Mouse (Mus musculus): ENCODE results near the gene Acap3. TPM values are rescaled to one million over a fixed set of nuclear protein-coding genes. Genes with fewer than 3 reads are reported as not detected.
A peak's percentile ranks its signal among the peaks of the same experiment; 100 is the strongest.

Gene Acap3
- total RNA-seq, 2 experiments from 2014 or later = 164 to 168 TPM

DNA sequence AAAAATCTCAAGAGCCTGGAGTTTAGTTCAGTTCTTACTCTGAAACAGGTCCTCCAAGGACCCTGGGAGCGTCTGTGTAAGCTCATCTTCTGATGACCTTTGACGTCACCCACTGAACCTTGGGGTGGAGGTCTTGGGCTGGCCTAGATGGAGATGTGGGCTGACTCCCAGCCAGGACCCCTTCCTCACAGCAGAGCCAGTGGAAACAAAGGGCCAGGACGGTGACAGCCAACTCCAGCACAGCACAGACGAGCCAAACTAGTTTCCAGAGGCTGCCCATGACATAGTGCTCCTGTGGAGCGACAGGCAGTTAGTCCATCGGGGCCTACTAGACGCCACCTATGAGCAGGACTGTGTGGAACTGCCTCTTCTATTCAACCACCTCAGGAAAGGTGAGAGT lies 16.7 kb downstream of the Acap3 start:
- intact Hi-C loops (cut with DNase I) = no loop called here

DNA sequence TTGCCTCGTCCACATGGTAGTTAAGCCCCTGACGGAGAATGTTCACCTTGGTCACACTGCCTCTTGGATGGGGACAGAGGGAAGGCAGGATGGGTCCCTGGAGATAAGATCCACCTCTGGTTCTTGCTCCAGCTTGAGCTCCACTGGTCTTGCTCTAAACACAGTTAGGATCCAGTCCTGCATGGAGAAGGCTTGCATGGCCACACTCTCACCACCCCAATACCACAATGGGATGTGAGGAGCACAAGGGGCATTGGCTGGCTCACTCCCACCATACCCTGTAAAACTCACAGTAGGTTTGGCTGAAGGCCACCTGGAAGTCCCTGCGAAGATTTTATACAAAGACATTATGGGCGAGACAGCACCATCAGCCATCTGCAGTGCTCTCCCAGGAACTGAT lies 17.1 kb downstream of the Acap3 start:
- intact Hi-C loops (cut with DNase I) = no loop called here
- no peak for DNase-seq

More for the DNA sequence above, 16.7 kb downstream of the Acap3 start:
- no peak for DNase-seq

GRCm38 (mm10) chr4:155932031-155932430 lies 40.4 kb downstream of the Acap3 start:
- intact Hi-C loops (cut with DNase I) = no loop called here
- DNase-seq = no peak

- intact Hi-C loops (cut with DNase I) = no loop called here
- DNase-seq = peak; percentile 53
These were observed 51.4 kb downstream of the Acap3 start for GRCm38 (mm10) chr4:155943049-155943452.

DNA sequence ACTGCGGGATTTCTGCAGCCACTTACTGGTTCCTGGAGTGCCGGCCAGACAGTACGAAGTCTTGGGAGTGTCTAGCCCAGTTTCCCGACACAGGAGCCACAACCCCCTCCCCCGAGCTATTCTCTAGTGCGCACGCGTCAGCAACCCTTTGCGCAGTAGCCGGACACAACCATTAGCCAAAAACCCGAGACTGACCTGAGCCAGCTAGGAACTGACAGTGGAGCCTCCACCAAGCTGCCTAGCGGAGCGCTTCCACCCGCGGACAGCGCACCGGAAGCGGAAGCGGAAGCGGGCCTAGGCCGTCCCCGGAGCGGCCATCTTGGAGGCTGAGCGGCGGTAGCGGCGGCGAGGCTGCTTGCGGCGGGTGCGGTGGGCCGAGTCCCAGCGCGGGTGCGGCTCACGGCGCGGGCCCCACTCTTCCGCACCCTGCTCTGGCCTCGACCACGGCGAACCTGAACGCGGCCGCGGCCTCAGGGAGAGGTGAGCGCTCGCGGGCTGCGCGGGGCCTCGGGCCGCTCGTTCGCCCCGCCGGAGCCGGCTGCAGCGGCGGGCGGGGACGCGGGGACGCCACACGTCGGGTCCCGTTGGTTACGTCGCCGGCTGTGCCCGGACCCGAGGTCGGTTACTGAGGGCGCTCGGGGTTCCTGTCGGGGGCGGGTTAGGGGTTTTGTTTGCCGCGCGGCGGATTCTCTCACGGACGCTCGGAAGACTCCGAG lies 52.1 kb downstream of the Acap3 start, which contains the start of gene Ube2j2:
Ube2j2 (plus strand) TSS at position 298 of the 716 bp plus-strand sequence.
- intact Hi-C loops (cut with DNase I) = no loop called here
- peak; percentile 95 for DNase-seq

- intact Hi-C loops (cut with DNase I) = no loop called here
- no peak for DNase-seq
These were observed 52.6 kb downstream of the Acap3 start for GRCm38 (mm10) chr4:155944271-155944670.

DNA sequence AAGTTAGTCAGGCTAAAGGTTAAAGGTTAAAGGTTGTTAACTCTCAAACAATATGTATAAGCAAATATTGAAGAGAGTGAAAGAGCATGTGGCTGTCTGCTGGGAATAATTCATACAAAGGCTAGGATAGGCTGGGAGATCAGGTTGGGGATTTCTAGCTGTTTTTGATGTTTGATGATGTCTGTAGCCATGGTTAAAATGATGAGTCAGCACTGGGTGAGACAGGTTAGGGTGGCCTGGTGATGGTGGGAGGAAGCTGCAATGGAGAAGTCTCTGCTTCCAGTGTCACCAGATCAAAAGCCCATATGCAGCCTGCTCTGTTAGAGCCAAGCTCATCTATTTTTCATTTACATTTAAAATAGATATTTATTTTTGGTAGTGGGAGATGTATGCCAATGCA lies 55.5 kb downstream of the Acap3 start:
- no peak for DNase-seq
- intact Hi-C loops (cut with DNase I) = loop anchor here (5.0 kb wide), 1 partner anchor 55 kb away; the partner anchor contains the start of genes Acap3 and Pusl1

DNA sequence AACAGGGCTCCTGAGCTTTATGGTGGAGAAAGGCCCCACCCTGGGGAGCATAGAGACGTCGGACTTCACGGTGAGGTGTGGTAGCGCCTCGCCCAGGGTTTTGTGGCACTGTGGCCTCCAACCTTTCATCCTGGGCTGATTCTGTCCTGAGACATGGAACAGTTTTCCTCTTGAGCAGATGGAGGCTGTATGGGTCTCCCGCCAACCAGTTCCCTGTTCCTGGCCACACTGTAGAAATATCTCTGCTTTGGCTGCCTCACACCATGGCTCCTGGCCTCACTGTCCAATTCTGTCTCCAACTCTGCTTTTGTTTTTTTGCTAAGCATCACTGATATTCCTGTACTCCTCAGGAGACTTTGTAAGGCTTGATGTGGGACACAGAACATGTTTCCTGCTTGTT lies 63.9 kb downstream of the Acap3 start:
- intact Hi-C loops (cut with DNase I) = no loop called here
- DNase-seq = no peak

Small RNAs within 50 kb of the gene (microRNA-seq; reads per million reads assigned to microRNA genes)
- gene Gm22991 = not detected

Other genes starting within 250 kb of the Acap3 start
- gene Gm10563, start 246.4 kb upstream of the Acap3 start, total RNA-seq (2021) = not detected
- gene Mmp23, start 238.4 kb upstream of the Acap3 start, total RNA-seq (2021) = 1 to 10 TPM; 3.9 to 4.8 TPM
- 100 to 1,000 TPM in 1 of 2 experiments, 10 to 100 TPM in 1; 91.0 to 105 TPM for gene Mib2, start 222.6 kb upstream of the Acap3 start, total RNA-seq (2021)
- gene Fndc10, start 197.5 kb upstream of the Acap3 start, total RNA-seq (2021) = 10 to 100 TPM; 20.3 to 22.0 TPM
- 10 to 100 TPM; 82.1 to 83.7 TPM for gene Ssu72, start 187.0 kb upstream of the Acap3 start, total RNA-seq (2021)
- 10 to 100 TPM; 41.0 to 44.8 TPM for gene Tmem240, start 157.0 kb upstream of the Acap3 start, total RNA-seq (2021)
- 10 to 100 TPM; 64.8 to 69.8 TPM for gene Atad3a, start 130.7 kb upstream of the Acap3 start, total RNA-seq (2021)
- 10 to 100 TPM; 15.6 to 16.4 TPM for gene Vwa1, start 117.1 kb upstream of the Acap3 start, total RNA-seq (2021)
- 1 to 10 TPM; 1.3 TPM for gene Tmem88b, start 105.9 kb upstream of the Acap3 start, total RNA-seq (2021)
- gene Ankrd65, start 101.4 kb upstream of the Acap3 start, total RNA-seq (2021) = not detected
- 100 to 1,000 TPM; 102 to 104 TPM for gene Mrpl20, start 88.9 kb upstream of the Acap3 start, total RNA-seq (2021)
- gene Ccnl2, start 79.3 kb upstream of the Acap3 start, total RNA-seq (2021) = 10 to 100 TPM; 84.1 to 85.0 TPM
- gene Aurkaip1, start 60.5 kb upstream of the Acap3 start, total RNA-seq (2021) = 10 to 100 TPM; 59.7 to 62.7 TPM
- gene Mxra8, start 52.1 kb upstream of the Acap3 start, total RNA-seq (2021) = 10 to 100 TPM; 15.0 to 15.1 TPM
- gene Dvl1, start 44.4 kb upstream of the Acap3 start, total RNA-seq (2021) = 10 to 100 TPM; 82.5 to 88.2 TPM
- under 1 TPM; 0.28 to 0.32 TPM for gene Tas1r3, start 28.5 kb upstream of the Acap3 start, total RNA-seq (2021)
- 10 to 100 TPM; 26.6 to 27.5 TPM for gene Cptp, start 22.4 kb upstream of the Acap3 start, total RNA-seq (2021)
- 10 to 100 TPM; 44.1 to 54.7 TPM for gene Ints11, start 22.3 kb upstream of the Acap3 start, total RNA-seq (2021)
- gene Pusl1, start within 50 bp of the Acap3 start, total RNA-seq (2021) = 10 to 100 TPM; 62.3 to 68.1 TPM
- gene Ube2j2, start 52.0 kb downstream of the Acap3 start, total RNA-seq (2021) = 100 to 1,000 TPM in 1 of 2 experiments, 10 to 100 TPM in 1; 96.0 to 101 TPM
- gene C1qtnf12, start 70.5 kb downstream of the Acap3 start, total RNA-seq (2021) = 10 to 100 TPM; 12.0 to 14.8 TPM
- gene B3galt6, start 100.8 kb downstream of the Acap3 start, total RNA-seq (2021) = 10 to 100 TPM; 12.9 to 13.7 TPM
- 100 to 1,000 TPM; 111 to 112 TPM for gene Sdf4, start 101.0 kb downstream of the Acap3 start, total RNA-seq (2021)
- 1 to 10 TPM; 1.3 to 1.5 TPM for gene Tnfrsf4, start 122.0 kb downstream of the Acap3 start, total RNA-seq (2021)
- not detected for gene Tnfrsf18, start 134.3 kb downstream of the Acap3 start, total RNA-seq (2021)
- not detected for gene Ttll10, start 167.6 kb downstream of the Acap3 start, total RNA-seq (2021)
- gene 9430015G10Rik, start 218.2 kb downstream of the Acap3 start, total RNA-seq (2021) = 10 to 100 TPM; 34.6 to 37.5 TPM
- under 1 TPM; 0.42 to 0.72 TPM for gene Rnf223, start 238.7 kb downstream of the Acap3 start, total RNA-seq (2021)